Mouse (Mus musculus): Measurements from ENCODE around the gene Camkk2.

Camkk2 gene

DNA sequence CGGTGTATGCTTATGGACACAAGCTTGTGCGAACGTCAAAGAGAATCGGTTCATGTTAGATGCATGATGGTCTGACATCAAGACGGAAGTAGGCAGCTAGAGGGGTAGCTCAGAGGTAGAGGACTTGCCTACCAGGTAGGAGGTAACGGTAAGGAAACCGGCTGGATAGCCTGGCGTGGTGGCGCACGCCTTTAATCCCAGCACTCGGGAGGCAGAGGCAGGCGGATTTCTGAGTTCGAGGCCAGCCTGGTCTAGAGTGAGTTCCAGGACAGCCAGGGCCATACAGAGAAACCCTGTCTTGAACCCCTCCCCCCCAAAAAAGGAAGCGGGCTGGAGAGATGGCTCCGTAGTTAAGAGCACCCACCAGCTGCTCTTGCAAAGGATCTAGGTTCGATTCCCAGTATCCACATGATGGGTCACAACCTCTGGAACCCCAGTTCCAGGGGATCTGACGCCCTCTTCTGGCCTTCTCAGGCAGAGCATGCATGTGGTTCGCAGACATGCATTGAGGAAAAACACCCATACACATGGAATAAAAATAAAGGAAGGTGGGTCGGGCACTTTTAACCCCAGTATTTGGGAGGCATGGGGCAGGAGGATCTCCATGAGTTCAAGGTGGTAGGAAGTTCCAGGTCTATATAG lies 1.7 kb upstream of the Camkk2 start:
- no peak for DNase-seq

DNA sequence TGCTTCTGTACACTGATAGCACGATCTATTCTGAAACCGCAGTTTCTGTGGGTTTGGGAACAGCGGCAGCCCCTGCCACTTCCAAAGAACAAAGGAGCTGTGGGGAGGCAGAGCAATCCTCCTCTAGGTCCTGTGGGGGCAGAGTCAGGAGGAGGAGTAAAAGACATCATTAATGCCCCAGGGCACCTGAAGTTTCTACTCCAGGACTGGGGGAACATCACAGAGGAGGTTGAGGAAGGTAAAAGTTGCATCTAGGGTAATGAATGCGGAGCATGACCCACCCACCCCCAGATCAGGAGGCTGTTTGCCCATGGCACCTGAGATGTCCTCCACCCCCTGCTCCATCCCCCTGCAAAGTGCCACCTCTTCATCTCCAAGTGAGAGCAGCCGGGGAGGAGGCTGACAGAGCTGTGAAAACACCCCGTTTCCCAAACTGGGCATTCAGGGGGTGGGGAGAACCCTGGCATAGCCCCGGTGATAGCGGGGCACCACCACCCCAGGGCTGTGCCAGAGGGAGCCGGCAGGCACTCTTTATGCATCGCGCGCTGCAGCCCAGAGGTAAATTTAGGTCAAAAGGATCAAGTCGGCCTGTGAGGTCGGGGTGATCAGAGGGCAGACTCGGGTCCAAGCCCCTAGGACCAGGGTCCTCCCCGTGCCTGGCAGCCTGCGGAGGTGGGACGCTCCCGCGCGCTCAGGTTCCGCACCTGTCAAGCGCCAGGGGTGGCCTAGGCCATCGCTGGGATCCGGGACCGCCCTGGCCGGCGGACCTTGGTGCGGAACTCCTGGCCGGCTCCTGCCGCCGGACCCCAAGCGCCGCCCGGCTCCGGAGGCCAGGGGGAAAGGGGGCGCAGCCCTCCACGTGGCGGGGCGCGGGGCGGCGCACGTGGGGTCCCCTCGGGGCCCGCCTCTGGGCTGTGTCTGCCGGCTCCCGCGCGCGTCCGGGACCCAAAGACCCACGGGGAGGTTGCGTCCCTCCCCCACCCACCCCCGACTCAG lies 680 bp downstream of the Camkk2 start:
- DNase-seq: no peak

DNA sequence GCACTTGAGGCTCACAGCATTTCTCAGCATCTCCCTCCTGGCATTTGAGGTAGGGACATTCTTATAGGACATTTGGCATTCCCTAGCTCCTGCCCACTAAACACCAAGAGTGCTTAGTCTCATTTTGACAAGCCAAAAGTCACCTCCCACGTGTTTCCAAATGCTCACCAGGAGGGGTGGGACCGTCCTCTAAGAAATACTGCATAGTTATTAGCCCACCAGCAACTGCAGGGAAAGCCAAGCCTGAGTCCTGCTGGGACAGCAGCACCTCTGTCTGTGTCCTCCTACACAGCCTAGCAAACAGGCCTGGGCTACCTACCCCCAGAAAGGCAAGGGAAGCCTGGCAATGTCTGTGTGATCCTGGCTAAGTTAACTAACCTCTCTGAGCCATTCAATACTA lies 1.9 kb downstream of the Camkk2 start:
- DNase-seq: no peak

DNA sequence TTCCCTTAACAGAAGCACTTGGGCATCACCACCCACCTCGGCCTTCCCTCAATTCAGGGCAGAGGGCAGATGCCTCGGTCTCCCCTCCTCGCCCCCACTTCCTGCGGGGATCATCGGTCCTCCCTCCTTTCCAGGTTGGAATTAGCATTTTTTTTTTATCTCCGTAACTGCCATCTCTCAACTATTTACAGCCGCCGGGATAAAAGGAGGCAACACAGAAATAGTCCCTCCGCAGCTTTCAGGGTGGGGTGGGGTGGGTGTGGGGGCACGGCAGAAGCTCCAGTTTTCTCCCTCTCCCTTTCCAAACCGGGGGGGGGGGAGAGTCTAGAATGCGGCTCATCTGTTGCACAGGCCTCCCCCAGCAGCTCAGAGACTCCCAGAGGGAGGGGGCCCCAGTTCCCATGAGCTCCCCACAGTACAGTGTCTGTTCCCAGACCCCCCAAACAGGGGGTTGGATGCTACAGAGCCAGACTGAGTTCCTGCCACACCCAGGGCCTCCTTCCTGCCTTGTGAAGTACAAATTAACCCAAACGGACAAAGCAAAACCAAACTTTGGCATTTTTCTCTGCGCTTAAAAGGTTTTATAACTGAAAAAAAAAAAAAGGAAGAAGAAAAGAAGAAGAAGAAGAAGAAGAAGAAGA lies 3.4 kb downstream of the Camkk2 start:
- no peak for DNase-seq

DNA sequence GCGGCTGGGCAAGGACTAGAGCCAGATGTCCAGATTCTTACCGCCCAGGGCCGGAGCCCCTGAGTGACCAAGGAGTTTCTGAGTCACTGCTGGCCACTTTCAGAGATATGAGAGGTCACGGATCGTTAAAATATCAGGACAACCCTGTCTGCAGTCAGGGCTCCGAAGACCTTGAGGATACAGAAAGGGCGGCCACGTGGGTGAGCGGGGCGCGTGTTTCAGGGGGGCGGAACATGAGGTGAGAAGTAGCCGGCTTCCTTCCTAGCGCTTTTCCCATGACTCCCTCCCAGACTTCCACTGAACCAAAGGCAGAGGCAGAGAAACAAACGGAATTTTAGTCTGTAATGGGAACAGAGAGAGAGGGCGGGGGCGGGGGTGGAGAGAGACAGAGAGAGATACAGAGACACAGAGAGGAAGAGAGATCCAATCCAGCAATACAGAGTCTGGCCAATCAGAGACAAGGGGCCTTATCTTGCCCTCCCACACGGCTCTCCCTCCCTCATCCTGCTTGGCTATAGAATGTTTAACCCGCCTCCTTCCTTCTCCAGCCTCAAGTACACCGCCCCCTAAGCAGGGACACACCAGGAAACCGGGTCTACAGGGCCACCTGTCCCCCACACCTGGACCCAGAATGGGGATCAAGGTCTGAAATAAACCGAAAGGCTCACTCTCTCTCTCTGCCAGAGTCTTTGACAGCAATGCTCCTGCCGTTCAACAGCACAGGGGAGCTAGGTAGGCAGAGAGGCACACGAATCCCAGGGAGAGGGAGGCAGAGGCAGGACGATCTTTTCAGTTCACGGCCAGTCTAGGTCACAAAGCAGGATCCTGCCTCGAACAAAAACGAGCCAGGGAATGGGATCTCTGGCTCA lies 4.2 kb downstream of the Camkk2 start:
- DNase-seq: no peak

DNA sequence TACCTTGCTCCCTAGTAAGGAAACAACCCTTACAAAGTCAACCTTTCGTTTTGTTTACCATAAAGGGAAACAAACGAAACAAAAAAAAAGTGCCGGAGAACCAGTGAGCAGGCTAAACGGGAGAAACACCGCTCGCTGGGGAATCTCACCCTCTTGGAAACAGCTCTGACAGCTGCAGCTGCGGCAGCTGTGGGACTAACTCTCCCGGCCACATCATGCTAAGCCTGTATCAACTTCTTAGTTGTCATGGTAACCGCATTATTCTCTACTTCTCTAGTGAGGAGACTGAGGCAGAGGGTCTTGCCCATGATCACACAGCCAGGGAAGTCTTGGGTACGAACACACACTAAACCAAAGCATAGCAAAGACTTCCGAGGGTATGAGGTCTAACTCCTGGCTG lies 5.5 kb downstream of the Camkk2 start:
- DNase-seq: no peak

DNA sequence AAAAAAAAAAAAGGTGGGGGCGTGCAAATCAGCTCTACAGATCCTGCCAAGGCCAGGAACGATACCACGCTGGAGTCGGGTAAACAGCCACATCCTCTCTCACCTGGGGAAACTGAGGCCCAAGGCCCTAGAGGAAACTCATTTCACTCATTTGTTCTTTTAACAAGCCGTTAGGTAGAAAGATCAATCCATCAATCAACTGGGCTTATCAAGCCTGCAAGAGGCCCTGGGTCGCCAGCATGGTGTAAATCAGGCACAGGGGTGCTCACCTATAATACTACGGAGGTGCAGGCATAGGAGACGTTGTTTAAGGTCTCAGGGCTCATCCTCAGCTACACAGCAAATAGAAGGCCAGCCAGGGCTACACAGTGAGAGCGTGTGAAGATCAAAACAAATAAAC lies 7.8 kb downstream of the Camkk2 start:
- DNase-seq: no peak

DNA sequence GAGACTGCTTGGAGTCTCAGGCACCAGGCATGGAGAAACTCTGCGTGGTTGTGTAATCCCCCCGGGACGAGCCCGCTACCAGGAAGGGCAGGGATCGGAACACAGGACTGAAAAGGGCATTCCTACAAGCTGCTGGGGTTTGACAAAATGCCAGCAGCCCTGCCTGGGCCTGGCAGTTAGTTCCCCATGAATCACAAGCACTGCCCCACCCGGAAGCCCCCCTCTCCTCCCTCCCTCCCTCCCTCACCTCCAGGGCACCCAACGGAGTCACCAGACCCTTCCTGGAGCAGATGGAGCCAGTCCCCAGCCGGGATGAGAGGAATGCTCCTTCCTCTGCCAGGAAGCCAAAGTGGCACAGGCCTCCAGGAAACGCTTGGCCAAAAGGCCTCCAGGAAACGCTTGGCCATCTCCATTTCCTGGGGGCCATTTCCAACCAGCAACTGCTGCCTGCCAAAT lies 8.4 kb downstream of the Camkk2 start:
- DNase-seq: peak; percentile 83 to 86

DNA sequence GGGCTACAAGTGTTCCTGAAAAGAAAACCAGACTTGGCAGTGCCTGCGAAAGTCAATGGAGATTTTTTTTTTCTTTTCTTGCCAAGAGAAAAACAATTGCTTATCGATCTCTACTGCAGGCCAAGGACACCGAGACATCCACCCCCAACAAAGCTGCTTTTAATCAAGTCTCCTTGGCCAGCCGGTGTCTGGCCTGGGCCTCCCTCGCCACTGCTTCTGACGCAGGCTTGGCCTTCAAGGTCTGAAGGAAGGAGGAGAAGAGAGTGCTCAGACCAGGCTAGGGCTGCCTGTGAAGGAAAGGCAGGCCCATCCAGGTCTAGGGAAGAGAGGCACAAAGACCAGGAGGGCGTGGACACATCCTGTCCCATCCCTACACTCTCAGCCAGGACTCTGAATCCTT lies 8.9 kb downstream of the Camkk2 start:
- DNase-seq: peak in 1 of 2 experiments; percentile 44

DNA sequence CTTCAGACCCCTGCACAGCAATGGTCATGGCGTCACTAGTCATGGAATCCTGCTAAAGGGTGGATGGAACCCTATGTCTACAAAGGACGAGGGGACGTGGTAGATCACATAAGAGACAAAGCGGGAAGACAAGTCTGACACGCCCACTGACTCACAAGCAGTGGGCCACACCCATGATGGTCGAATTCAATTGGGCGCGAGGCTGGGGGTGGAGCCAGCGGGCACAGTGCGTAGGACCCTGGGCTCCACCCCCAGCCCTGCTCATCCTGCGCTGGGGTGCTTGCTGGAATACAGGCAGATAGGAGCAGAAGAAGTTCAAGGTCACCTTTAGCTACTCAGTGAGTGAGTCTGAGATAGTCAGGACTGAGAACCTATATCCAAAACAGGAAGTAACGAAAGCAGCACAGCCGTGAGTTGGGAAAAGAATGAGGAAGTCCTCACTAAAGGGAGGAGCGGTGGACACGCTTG lies 10.1 kb downstream of the Camkk2 start:
- no peak for DNase-seq

DNA sequence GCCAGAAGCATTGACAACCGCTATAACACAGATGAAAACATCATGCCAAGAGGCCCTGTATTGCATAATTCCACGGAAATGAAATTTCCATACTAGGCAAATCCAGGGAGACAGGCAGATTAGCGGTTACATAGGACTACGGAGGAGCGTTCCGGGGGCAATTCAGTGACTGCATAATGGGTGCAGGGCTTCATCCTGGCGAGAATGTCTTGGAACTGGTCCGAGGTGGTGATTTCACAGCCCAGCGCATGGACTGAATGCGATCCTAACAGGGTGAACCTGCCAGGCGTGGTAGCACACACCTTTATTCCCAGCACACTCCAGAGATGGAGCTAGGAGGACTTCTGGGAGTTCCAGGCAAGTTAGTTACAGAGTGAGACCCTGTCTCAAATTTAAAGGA lies 11.9 kb downstream of the Camkk2 start:
- DNase-seq: no peak

DNA sequence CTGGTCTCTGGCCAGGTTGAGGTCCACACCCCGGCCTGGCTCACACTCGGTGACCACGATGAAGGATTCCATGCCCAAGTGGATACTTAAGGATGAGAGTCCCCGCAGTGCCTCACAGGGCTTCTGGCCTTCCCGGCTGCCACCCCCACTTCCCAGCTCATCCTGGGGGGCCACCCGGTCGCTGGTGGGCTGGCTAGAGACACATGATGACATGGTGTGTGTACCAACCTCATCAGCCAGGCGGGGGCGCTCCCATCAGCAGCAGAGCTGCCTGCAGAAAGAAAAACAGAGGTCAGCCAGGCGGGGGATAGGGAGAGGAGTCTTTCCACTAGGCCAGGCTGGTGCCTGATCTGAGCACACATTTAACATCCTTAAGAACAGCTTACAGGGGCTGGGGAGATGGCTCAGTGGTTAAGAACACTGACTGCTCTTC lies 15.2 kb downstream of the Camkk2 start:
- DNase-seq: peak in 1 of 2 experiments; percentile 61

DNA sequence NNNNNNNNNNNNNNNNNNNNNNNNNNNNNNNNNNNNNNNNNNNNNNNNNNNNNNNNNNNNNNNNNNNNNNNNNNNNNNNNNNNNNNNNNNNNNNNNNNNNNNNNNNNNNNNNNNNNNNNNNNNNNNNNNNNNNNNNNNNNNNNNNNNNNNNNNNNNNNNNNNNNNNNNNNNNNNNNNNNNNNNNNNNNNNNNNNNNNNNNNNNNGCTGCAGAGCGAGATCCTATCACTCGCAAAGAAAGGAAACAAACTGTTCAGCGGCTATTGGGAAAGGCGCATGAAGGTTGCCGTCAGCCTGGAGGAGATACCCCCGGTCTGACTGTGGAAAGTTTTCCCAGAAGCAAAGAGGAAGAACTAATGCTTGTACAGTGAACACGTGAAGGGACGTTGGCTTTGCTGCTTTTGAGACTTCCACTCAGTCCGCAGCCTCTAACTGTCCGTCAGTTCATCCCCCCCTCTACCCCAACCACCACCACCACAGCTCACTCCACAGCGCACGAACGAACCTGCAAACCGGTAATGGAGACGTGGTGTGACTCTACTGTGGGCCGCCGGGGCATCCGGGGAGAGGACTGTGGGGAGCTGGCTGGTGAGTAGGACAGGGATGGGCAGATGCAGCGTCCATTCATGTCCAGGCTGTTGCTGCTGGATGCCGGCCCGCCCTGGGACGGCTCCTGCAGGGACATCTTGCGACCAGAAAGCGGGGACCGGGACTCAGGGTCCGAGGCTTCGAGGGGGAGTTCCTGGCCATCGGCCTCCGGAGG lies 15.8 kb downstream of the Camkk2 start:
- DNase-seq: peak in 1 of 2 experiments; percentile 52

DNA sequence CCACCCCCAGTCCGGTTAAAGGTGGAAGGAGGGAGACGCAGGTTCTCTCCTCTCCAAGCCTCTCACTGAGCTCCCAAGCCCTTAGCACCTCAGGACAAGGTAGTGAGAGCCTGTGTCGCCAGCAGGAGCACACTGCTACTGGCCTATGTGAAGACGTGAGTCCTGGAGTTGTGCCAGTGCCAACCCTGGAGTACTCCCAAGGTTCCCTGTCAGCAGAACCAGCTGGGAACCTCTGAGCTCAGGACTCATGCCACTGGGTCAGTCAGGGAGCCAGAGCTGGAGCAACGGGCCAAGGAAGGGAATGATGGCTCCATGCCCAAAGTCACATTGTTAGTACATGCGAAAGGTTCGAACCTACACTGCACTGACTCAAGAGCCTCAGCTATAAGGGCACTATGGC lies 22.5 kb downstream of the Camkk2 start:
- no peak for DNase-seq

DNA sequence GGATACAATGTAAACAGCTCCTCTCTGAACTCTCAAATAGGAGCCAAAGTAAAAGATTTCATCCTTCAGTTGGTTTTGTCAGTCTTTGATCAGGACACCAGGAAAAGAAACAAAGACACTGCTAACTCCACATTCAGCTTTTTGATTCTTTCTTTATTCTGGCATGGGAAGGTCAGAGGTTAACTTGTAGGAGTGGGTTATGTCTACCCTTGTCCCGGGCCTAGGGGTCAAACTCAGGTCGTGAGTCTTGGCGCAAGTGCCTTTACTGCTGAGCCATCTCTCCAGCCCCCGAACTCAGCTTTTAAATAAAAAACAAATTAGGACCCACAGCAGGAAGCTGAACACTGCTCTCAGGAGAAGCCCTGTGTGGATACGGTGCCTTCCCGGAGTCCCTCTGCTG lies 23.1 kb downstream of the Camkk2 start:
- no peak for DNase-seq

DNA sequence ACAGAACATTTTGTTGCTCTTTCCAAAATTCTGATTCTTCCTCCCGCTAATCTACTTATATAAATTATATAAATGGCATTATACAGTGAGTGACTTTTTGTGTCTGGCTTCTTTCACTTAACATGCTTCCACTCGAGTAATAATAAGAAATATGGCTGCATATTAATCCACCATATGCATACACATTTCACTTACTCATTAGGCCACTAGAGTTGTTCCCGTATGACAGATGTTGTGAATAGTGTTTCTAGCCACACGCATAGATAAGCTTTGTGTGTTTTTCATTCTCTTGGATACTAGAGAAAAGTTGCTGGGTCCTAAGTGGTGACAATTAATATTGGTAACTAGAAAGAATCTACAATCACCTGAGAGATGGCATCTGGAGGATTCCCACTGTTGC lies 23.6 kb downstream of the Camkk2 start:
- no peak for DNase-seq

DNA sequence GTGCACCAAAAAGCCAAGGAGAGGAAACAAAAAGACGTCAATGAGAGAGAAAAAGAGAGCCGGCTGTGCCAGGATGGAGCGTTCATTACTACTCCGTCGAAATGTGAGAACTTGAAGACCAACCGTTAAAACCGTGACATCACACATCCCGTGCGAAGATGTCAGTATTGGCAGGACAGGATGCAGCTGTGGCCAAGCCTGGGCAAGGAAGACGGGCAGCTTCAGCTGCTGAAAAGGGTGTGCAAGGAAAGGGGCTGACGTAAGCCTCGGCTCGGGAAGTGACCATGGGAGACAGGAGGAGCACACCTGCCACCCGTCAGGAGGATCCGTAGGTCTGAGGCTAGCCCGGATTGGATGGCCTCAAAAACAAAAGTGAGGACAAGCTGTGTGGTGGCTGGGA lies 24.7 kb downstream of the Camkk2 start:
- DNase-seq: no peak

DNA sequence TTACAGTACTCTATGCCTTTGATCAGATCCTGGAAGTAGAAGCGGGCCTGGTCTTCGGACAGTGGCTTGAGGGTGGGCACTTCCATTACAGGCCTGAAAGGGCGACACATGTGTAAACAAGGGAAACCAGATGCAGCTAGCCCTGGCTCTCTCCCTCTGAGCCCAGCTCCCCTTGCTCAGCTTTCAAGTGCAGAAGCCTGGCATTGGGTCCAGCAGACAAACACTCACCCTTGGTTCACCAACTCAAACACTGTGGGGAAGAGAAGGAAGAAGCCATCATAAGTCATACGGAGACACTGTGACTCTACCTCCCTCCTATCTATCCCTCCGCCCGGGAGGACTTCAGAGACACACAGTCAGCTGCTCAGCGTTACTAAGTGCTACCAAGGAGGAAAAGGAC lies 31.3 kb downstream of the Camkk2 start:
- peak; percentile 81 to 86 for DNase-seq

DNA sequence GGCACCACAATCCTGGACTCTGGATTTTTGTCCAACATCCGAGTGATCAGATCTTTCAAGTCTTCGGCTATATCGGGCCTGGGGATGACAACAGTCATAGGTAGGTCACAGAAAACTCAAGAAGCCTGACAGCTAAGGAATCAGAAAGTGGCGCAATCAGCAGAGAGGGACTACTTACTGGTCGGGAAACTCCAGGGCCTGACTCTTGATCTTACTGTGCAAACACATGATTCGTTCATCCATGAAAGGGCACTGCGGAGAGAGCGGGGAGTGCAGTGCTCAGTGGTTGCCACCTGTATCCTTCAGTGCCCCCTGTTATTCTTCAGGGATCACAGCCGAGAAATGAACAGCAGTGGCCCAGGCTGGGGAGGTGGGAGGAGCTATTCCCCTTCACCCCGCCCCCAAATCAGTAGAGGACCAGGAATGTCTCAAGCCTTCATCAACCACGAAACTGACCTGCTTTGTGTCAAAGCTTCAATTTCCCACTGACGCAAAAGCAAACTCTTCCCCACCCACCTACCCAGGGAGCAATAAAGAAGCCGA lies 35.3 kb downstream of the Camkk2 start:
- peak; percentile 31 to 53 for DNase-seq

DNA sequence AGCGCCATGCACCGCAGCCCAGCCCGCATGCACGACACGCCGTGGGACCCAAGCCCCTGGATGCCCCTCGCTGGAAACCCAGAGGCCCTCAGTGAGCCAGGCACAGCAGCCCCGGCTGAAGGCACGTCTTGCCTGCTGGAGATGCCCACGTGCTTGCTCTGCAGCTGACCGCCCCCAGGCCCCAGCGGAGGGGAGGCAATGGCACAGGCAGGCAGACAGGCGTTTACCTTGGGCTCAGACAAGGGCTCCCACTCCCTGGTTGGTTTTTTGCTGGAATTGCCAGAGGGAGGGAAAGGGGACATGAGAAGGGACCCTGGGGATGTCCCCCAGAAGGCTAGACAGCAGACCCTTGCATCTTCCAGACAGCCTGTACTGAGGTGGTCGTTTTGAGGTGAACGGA lies 42.4 kb downstream of the Camkk2 start:
- DNase-seq: no peak

DNA sequence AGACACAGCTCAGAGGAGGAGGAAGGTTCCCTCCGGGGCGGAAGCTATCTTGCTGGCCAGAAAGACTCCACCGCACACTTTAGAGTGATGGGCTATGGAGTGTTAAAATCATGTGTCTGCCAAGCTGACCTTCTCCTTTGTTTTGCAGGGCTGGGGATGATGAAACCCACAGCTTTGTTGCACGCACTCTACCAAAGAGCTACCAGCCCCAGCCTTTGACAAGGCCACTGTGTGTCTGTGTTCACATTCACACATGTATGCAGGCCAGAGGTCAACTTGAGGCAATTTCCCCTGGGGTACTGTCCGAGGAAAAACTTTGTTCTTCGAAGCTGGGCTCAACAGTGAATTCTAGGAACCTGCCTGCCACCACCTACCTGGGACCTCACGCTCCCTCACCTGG lies 43.4 kb downstream of the Camkk2 start:
- DNase-seq: no peak
